Comparison of ENCODE assay signal across 31 mouse cellular contexts in the genomic region with DNA sequence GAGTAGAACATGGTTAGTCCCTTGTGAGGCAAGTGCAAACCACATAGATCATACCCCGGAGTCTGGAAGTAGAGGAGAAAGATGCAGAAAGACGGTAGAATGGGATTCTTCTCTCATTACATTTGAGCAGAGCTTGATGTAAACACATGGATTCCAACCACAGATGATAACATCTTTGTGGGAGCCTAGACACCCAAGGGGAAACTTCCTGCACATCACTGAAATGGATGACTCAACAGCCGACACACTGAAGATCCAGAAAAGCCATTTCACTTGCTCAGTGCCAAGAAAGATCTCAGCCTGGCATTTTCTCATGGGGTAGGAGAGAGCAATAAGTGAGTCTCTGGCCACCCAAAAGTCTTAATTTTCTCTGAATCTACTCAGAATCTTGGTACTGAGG. TPM values are rescaled to one million over a fixed set of nuclear protein-coding genes. Genes with fewer than 3 reads are reported as not detected.
A peak's percentile ranks its signal among the peaks of the same experiment; 100 is the strongest.
DNase-seq lines count a peak whose midpoint lies in the region; ATAC-seq and TF ChIP-seq lines count a peak whose summit lies in the region.
"Had no signal": no experiment of that assay in that cellular context is flagged by ENCODE, and none has a peak within 500 bp of the region (broad histone marks: within the 10 kb centered on the region; RNA-seq: fewer than 3 reads in every experiment).

No protein-coding gene starts in this region.

- no peak overlapping the region for H3K4me2 ChIP-seq in intestine, embryonic 16.5 days (ENCODE audit: low read depth, low read length)
- H3K4me2 ChIP-seq: forebrain, embryonic 13.5 days; heart, embryonic 12.5 days; heart, embryonic 15.5 days; hindbrain, embryonic 13.5 days had no signal

- H3K79me3 ChIP-seq in C2C12 (ENCODE audit: low read depth) = no peaks in the 10 kb centered on the region

- H3K9ac ChIP-seq in heart, adult 2 months (ENCODE audit: low read depth, low read length) = no peak overlapping the region
- no peak overlapping the region for H3K9ac ChIP-seq in intestine, embryonic 16.5 days (ENCODE audit: low read depth, low read length)
- H3K9ac ChIP-seq: forebrain, embryonic 13.5 days; heart, embryonic 12.5 days; heart, embryonic 15.5 days; hindbrain, embryonic 13.5 days had no signal

- H3K36me3 ChIP-seq in heart, adult 2 months (ENCODE audit: control insufficient read depth, insufficient read depth, low read length) = no peaks in the 10 kb centered on the region
- H3K36me3 ChIP-seq in C2C12 (ENCODE audit: control insufficient read depth, insufficient read depth) = no peaks in the 10 kb centered on the region
- no peaks in the 10 kb centered on the region for H3K36me3 ChIP-seq in intestine, embryonic 16.5 days (ENCODE audit: control insufficient read depth, insufficient read depth, low read length)
- H3K36me3 ChIP-seq: forebrain, embryonic 10.5 days; G1E; heart, embryonic 12.5 days; heart, embryonic 15.5 days; hindbrain, embryonic 10.5 days; hindbrain, embryonic 13.5 days had no signal

- no peak for TF ChIP-seq EP300 in heart, adult 2 months (IDR thresholded peaks at IDR 0.05; ENCODE audit: insufficient read depth, low read depth, low read length)

- no peaks in the 10 kb centered on the region for H3K9me3 ChIP-seq in intestine, embryonic 16.5 days (ENCODE audit: control insufficient read depth, low read length)
- H3K9me3 ChIP-seq: forebrain, embryonic 10.5 days; G1E; heart, embryonic 15.5 days had no signal

- intact Hi-C loops in heart, adult 2 months (cut with DNase I) = no loop called here

- 87% methylated on average over 3 of the region's 3 CpGs for WGBS in heart, adult 2 months
- WGBS in intestine, embryonic 16.5 days = 77% methylated on average over 3 of the region's 3 CpGs

- H3K79me2 ChIP-seq in heart, adult 2 months (replicated peaks; ENCODE audit: control insufficient read depth, insufficient read depth, low read length) = no peaks in the 10 kb centered on the region
- no peaks in the 10 kb centered on the region for H3K79me2 ChIP-seq in C2C12 (ENCODE audit: control insufficient read depth, insufficient read depth)

- peak; percentile 15 for DNase-seq in heart, adult 11 months
- no peak for DNase-seq in heart, adult 2 months
- peak; percentile 42 for DNase-seq in 3134 (ENCODE audit: extremely low read depth, insufficient read length, low spot score)
- DNase-seq in right cerebral cortex, postnatal 4 days = no peak
- DNase-seq: adrenal gland, adult 2 months; adrenal gland, postnatal 14 days; cerebellum, adult 11 months; cerebellum, adult 8-10 months; cerebellum, postnatal 10 days; gastrocnemius, postnatal 10 days; gastrocnemius, postnatal 36 days; heart, postnatal 10 days; heart, postnatal 36 days; kidney, adult 11 months had no signal

- no peak for TF ChIP-seq CTCF in heart, adult 2 months (IDR thresholded peaks at IDR 0.05)
- no peak for TF ChIP-seq CTCF in C2C12 (IDR thresholded peaks at IDR 0.05; ENCODE audit: control insufficient read depth, insufficient read depth, insufficient read length)

- no peak overlapping the region for H3ac ChIP-seq in C2C12 (ENCODE audit: control insufficient read depth, insufficient read length, low read depth)

- ATAC-seq in intestine, embryonic 16.5 days = no peak
- ATAC-seq: forebrain, embryonic 13.5 days; forebrain, embryonic 16.5 days had no signal

- H3K27ac ChIP-seq in heart, adult 2 months = no peak overlapping the region
- no peak overlapping the region for H3K27ac ChIP-seq in intestine, embryonic 16.5 days (ENCODE audit: low read length)
- H3K27ac ChIP-seq: forebrain, embryonic 10.5 days; forebrain, embryonic 13.5 days; heart, embryonic 15.5 days; hindbrain, embryonic 10.5 days; hindbrain, embryonic 13.5 days had no signal

- H3K4me3 ChIP-seq in heart, adult 2 months = no peak overlapping the region
- no peak overlapping the region for H3K4me3 ChIP-seq in C2C12 (ENCODE audit: insufficient read depth, poor library complexity, severe bottlenecking)
- no peak overlapping the region for H3K4me3 ChIP-seq in intestine, embryonic 16.5 days (ENCODE audit: low read length)
- H3K4me3 ChIP-seq: forebrain, embryonic 10.5 days; forebrain, embryonic 13.5 days; heart, embryonic 12.5 days; heart, embryonic 15.5 days; hindbrain, embryonic 10.5 days; hindbrain, embryonic 13.5 days had no signal

- TF ChIP-seq POLR2A in heart, adult 2 months (IDR thresholded peaks at IDR 0.05; ENCODE audit: insufficient read depth, low read depth, low read length) = no peak

- H3K4me1 ChIP-seq in heart, adult 2 months (ENCODE audit: control insufficient read depth, insufficient read depth, low read length) = no peaks in the 10 kb centered on the region
- H3K4me1 ChIP-seq in intestine, embryonic 16.5 days (ENCODE audit: control insufficient read depth, insufficient read depth, low read length) = no peaks in the 10 kb centered on the region
- H3K4me1 ChIP-seq: forebrain, embryonic 13.5 days; hindbrain, embryonic 13.5 days had no signal

- no peaks in the 10 kb centered on the region for H3K27me3 ChIP-seq in heart, adult 2 months (ENCODE audit: control insufficient read depth, insufficient read depth, low read length)
- no peaks in the 10 kb centered on the region for H3K27me3 ChIP-seq in C2C12 (ENCODE audit: control insufficient read depth, insufficient read depth, insufficient read length)
- no peaks in the 10 kb centered on the region for H3K27me3 ChIP-seq in intestine, embryonic 16.5 days (replicated peaks; ENCODE audit: control insufficient read depth, insufficient read depth, low read length)
- H3K27me3 ChIP-seq: CH12.LX; forebrain, embryonic 13.5 days; heart, embryonic 12.5 days; heart, embryonic 15.5 days; hindbrain, embryonic 13.5 days had no signal

TF ChIP-seq in C2C12, 6 proteins besides CTCF, POLR2A, EP300 and RAD21:
- no peak for TF ChIP-seq MYOG (IDR thresholded peaks at IDR 0.05; ENCODE audit: control insufficient read depth, extremely low read depth, insufficient read length)
- peak; percentile 35 for TF ChIP-seq FOSL1 (IDR thresholded peaks at IDR 0.05; ENCODE audit: insufficient read depth, low read length, poor library complexity, severe bottlenecking)
- TF ChIP-seq MYOD1 (IDR thresholded peaks at IDR 0.05; ENCODE audit: control insufficient read depth, insufficient read length, low read depth) = peak; percentile 63
- TF ChIP-seq CEBPB (IDR thresholded peaks at IDR 0.05; ENCODE audit: low read depth) = peak; percentile 37

RNA-seq across cellular contexts. Expression of gene 1700011L22Rik, which starts 20.5 kb away (rescaled TPM):
- total RNA-seq in heart, adult 2 months (2021) = not detected
- polyA plus RNA-seq in heart, adult 2 months (2012; rRNA removed) = 0.88 TPM in 1 of 2 replicates, not detected in the other
- not detected for polyA plus RNA-seq in C2C12 (2012; fragmentation: generic; extraction: Trizol)
- not detected in 2 replicates for polyA plus RNA-seq in intestine, embryonic 16.5 days (2015; fragmentation: Nextera tagmentation; extraction: Ambion mirVana)
- total RNA-seq: adrenal gland, adult 2 months; adrenal gland, postnatal 14 days; adrenal gland, postnatal 4 days; CH12.LX; G1E; gastrocnemius, adult 18-20 months; gastrocnemius, postnatal 10 days; gastrocnemius, postnatal 36 days; granulocyte monocyte progenitor cell, adult 5-6 weeks; heart, postnatal 10 days; heart, postnatal 36 days had no signal
- polyA plus RNA-seq: adrenal gland, adult 2 months; embryonic facial prominence, embryonic 11.5 days; embryonic facial prominence, embryonic 14.5 days; forebrain, embryonic 10.5 days; forebrain, embryonic 13.5 days; forebrain, embryonic 16.5 days; G1E; heart, embryonic 12.5 days; heart, embryonic 15.5 days; hindbrain, embryonic 10.5 days; hindbrain, embryonic 13.5 days; intestine, embryonic 14.5 days had no signal

Comparison
In these comparisons a context has a peak if more than half of its experiments do, and no peak if none do; other contexts are left out.
1. DNase-seq: peak in heart, adult 11 months (single experiment) and 3134 (single experiment); none in heart, adult 2 months (0 of 2) and right cerebral cortex, postnatal 4 days (single experiment).